Mouse (Mus musculus) heart, adult 2 months (tissue): ENCODE data around the gene Gsdma2.

Experiments used
- CTCF ChIP-seq: fragments of 200-600 bp; IDR thresholded peaks from 2 replicates; pipeline ENCODE4 v1.8.1; 2022; ENCODE audit warnings: antibody characterized with exemption, mild to moderate bottlenecking, moderate library complexity
- EP300 ChIP-seq: fragments of 200-500 bp; IDR thresholded peaks from 2 replicates; pipeline ENCODE4 v1.6.1; 2011; ENCODE audit warnings: low read depth, low read length, control low read depth; ENCODE audit not compliant: insufficient read depth
- POLR2A ChIP-seq: fragments of 200-500 bp; IDR thresholded peaks from 2 replicates; pipeline ENCODE4 v1.6.1; 2011; ENCODE audit warnings: mild to moderate bottlenecking, low read depth, low read length, control low read depth; ENCODE audit not compliant: insufficient read depth

DNA sequence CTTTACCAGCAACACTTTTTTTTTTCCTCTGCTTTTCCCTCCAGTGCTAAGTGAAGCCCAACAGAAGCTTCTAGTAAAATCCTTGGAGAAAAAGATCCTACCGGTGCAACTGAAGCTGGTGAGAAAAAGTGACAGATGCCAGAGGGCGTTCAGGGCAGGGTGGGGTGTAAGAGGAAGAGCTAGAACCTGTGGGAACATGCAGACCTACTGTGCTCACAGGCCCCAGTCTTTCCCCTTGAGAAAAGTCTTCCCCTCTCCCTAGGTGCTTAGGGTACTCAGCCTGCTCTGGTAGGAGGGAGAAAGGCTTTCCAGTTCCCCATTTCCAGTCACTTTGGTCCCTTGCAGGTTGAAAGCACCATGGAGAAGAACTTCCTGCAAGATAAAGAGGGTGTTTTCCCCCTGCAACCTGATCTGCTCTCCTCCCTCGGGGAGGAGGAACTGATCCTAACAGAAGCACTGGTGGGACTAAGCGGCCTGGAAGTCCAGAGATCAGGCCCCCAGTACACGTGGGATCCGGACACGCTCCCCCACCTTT is 29.3 kb downstream of the Gsdma2 start:
- TF ChIP-seq CTCF (no peak), EP300 (no peak), POLR2A (no peak)
